Mouse (Mus musculus) lung, postnatal 0 days (tissue): ENCODE results near the gene Fam129b.

Experiments used
- CTCF ChIP-seq: IDR thresholded peaks from 2 replicates; pipeline ENCODE4 v1.5.1; 2016; ENCODE audit warnings: antibody characterized with exemption, mild to moderate bottlenecking
- EP300 ChIP-seq: IDR thresholded peaks from 2 replicates; pipeline ENCODE4 v1.6.1; 2016; ENCODE audit warnings: antibody characterized with exemption, mild to moderate bottlenecking, control low read depth

DNA sequence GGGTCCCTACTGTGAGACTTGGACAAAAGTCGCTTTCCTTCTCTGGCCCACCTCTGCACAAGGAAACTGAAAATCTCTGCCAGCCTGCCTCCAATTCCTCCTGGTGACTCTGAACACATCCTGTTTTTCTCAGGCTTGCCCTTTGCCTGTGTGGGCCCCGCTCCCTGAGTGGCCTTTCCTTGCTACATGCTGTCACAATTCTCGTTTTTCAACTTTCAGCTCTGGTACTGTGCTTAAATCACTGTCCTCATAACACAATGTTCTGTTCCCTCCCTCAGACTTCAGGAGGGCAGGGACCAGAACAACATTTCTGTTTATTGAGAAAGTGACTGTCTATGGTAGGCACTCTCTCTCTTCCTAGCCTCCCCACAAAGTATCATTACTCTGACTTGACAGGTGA lies 1.8 kb upstream of the Fam129b start:
- TF ChIP-seq CTCF (no peak), EP300 (peak; percentile 76)
